Comparison of ENCODE assay signal across 8 mouse cellular contexts in the genomic region with DNA sequence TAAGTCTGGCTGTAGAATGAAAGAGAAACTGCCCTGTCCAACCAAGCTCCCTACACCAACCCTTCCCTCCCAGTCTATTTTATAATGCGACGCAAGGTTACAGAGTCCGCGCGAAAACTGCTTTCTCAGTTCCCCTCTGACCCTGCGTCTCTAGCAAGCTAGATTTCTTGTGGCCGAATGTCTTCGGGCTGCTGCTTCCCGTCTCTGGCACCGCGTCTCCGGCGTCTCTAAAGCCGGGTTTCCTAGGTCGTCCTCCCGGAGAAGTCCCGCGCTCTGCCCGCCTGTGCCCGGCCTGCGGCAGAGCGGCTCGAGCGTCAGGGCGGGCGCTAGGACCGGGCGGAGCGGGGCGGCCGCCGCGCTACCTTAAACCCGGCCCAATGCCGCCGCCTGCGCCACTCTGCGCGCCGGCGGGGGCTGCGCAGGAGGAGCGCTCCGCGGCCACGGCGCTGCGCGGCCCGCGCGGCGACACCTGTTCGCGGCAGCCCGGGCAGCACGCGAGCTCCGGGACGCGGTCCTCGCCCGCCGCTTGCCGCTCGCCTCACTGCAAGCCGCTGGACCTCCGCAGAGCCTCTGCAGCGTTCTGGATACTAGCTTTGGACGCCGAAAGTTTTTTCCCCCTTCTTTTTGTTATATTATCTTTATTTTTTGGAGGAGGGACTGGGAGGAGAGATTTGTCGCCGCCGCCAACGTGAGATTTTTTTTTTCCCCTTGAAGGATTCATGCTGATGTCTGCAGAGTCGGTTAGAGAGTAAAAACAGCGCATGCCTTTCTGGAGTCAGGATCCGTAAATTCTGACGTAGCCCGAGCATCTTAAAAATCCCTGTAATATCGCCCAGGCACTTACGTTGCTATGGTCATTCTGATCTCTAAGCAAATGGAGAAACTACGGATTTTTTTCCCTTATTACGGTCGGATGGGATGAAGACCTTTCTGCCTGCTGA. TPM values are rescaled to one million over a fixed set of nuclear protein-coding genes. Genes with fewer than 3 reads are reported as not detected.
A peak's percentile ranks its signal among the peaks of the same experiment; 100 is the strongest.
DNase-seq lines count a peak whose midpoint lies in the region; ATAC-seq and TF ChIP-seq lines count a peak whose summit lies in the region.

No protein-coding gene starts in this region.

- H3K4me1 ChIP-seq in ES-Bruce4 (ENCODE audit: control insufficient read depth, insufficient read depth, low read length) = no peaks in the 10 kb centered on the region
- peaks cover 59% of the 10 kb centered on the region for H3K4me1 ChIP-seq in forebrain, embryonic 16.5 days (replicated peaks; ENCODE audit: control insufficient read depth, insufficient read depth, low read length)
- H3K4me1 ChIP-seq in lung, adult 2 months (ENCODE audit: control insufficient read depth, insufficient read depth, low read length) = peaks cover 20% of the 10 kb centered on the region
- peaks cover 66% of the 10 kb centered on the region for H3K4me1 ChIP-seq in neural tube, embryonic 15.5 days

- H3K4me3 ChIP-seq in ES-Bruce4 (ENCODE audit: low read depth, low read length) = peak overlapping the region; percentile 65
- H3K4me3 ChIP-seq in forebrain, embryonic 16.5 days (replicated peaks; ENCODE audit: low read length) = peak overlapping the region; percentile 71
- peak overlapping the region; percentile 78 for H3K4me3 ChIP-seq in layer of hippocampus, adult 2 months
- H3K4me3 ChIP-seq in lung, adult 2 months (replicated peaks; ENCODE audit: extremely low read depth, low read depth, low read length) = peak overlapping the region; percentile 54
- peak overlapping the region; percentile 64 for H3K4me3 ChIP-seq in neural tube, embryonic 15.5 days (replicated peaks)

- TF ChIP-seq CTCF in ES-Bruce4 (IDR thresholded peaks at IDR 0.05; ENCODE audit: low read depth, low read length) = no peak
- TF ChIP-seq CTCF in layer of hippocampus, adult 2 months (conservative IDR thresholded peaks at IDR 0.05) = no peak
- no peak for TF ChIP-seq CTCF in lung, adult 2 months (IDR thresholded peaks at IDR 0.05; ENCODE audit: insufficient read depth, low read length)

- no peaks in the 10 kb centered on the region for H3K36me3 ChIP-seq in ES-Bruce4 (ENCODE audit: control insufficient read depth, insufficient read depth, low read length, poor library complexity, severe bottlenecking)
- H3K36me3 ChIP-seq in forebrain, embryonic 16.5 days (ENCODE audit: control insufficient read depth, insufficient read depth) = no peaks in the 10 kb centered on the region
- H3K36me3 ChIP-seq in neural tube, embryonic 15.5 days = no peaks in the 10 kb centered on the region

- ATAC-seq in forebrain, embryonic 16.5 days = peak; percentile 86
- ATAC-seq in neural tube, embryonic 15.5 days (ENCODE audit: low FRiP score) = peak; percentile 75

- WGBS in forebrain, embryonic 16.5 days = under 1% methylated on average over 85 of the region's 85 CpGs
- under 1% methylated on average over 85 of the region's 85 CpGs for WGBS in lung, adult 2 months
- under 1% methylated on average over 85 of the region's 85 CpGs for WGBS in neural tube, embryonic 15.5 days

- no peaks in the 10 kb centered on the region for H3K9me3 ChIP-seq in ES-Bruce4 (replicated peaks; ENCODE audit: control insufficient read depth, insufficient read depth, low read length, poor library complexity, severe bottlenecking)
- H3K9me3 ChIP-seq in forebrain, embryonic 16.5 days (ENCODE audit: control insufficient read depth, low read length) = no peaks in the 10 kb centered on the region
- no peaks in the 10 kb centered on the region for H3K9me3 ChIP-seq in neural tube, embryonic 15.5 days (replicated peaks)

- TF ChIP-seq POLR2A in ES-Bruce4 (IDR thresholded peaks at IDR 0.05; ENCODE audit: insufficient read depth, low read length) = no peak
- no peak for TF ChIP-seq POLR2A in lung, adult 2 months (IDR thresholded peaks at IDR 0.05; ENCODE audit: borderline replicate concordance, extremely low read depth, low read depth, low read length)

- H3K4me2 ChIP-seq in forebrain, embryonic 16.5 days (ENCODE audit: low read length) = peak overlapping the region; percentile 96
- H3K4me2 ChIP-seq in neural tube, embryonic 15.5 days = peak overlapping the region; percentile 85

- H3K27me3 ChIP-seq in ES-Bruce4 (ENCODE audit: control insufficient read depth, insufficient read depth, low read length, poor library complexity, severe bottlenecking) = peaks cover 48% of the 10 kb centered on the region
- peaks cover 44% of the 10 kb centered on the region for H3K27me3 ChIP-seq in forebrain, embryonic 16.5 days (replicated peaks; ENCODE audit: control insufficient read depth, insufficient read depth, low read length)
- H3K27me3 ChIP-seq in neural tube, embryonic 15.5 days (replicated peaks) = peaks cover 18% of the 10 kb centered on the region

- DNase-seq in cerebellum, adult 11 months = peak; percentile 86
- DNase-seq in heart, postnatal 4 days = peak; percentile 72
- DNase-seq in layer of hippocampus, adult 2 months (ENCODE audit: low spot score in 2 of 2) = peak; percentile 46 to 71
- peak; percentile 69 for DNase-seq in lung, adult 2 months
- peak; percentile 7 to 52 for DNase-seq in thymus, postnatal 10 days (ENCODE audit: low spot score in 2 of 2)

- TF ChIP-seq EP300 in ES-Bruce4 (IDR thresholded peaks at IDR 0.05; ENCODE audit: insufficient read depth, low read depth, low read length) = no peak

- H3K27ac ChIP-seq in ES-Bruce4 (ENCODE audit: insufficient read depth, low read length) = no peak overlapping the region
- no peak overlapping the region for H3K27ac ChIP-seq in forebrain, embryonic 16.5 days (ENCODE audit: low read length)
- peak overlapping the region; percentile 65; the same call in 1 of the 2 replicates for H3K27ac ChIP-seq in layer of hippocampus, adult 2 months
- peak overlapping the region; percentile 75 for H3K27ac ChIP-seq in neural tube, embryonic 15.5 days (replicated peaks)

- peak overlapping the region; percentile 26; the same call in 1 of the 2 replicates for H3K9ac ChIP-seq in ES-Bruce4 (ENCODE audit: low read depth, poor library complexity, severe bottlenecking)
- peak overlapping the region; percentile 50 for H3K9ac ChIP-seq in forebrain, embryonic 16.5 days (replicated peaks; ENCODE audit: low read depth, low read length)
- peak overlapping the region; percentile 62 for H3K9ac ChIP-seq in neural tube, embryonic 15.5 days (replicated peaks)

RNA-seq across cellular contexts. Expression of gene Fgf9, which starts 1.8 kb away (rescaled TPM):
- 0.16 TPM in 1 of 2 replicates, not detected in the other for polyA plus RNA-seq in ES-Bruce4 (2011; ENCODE audit: insufficient read depth, insufficient read length, low read depth, missing spikeins)
- polyA plus RNA-seq in forebrain, embryonic 16.5 days (2015; fragmentation: Nextera tagmentation; extraction: Ambion mirVana) = 7.4 and 10.1 TPM in 2 replicates
- 1 to 10 TPM; 7.7 to 8.3 TPM for total RNA-seq in heart, postnatal 4 days (2021)
- 10 to 100 TPM; 16.3 to 17.1 TPM for total RNA-seq in layer of hippocampus, adult 2 months (2021)
- 0.20 TPM in 2 replicates for polyA plus RNA-seq in lung, adult 2 months (2012; rRNA removed)
- 24.9 and 25.9 TPM in 2 replicates for polyA plus RNA-seq in neural tube, embryonic 15.5 days (2015; fragmentation: Nextera tagmentation; extraction: Ambion mirVana)

Comparison
In these comparisons a context has a peak if more than half of its experiments do, and no peak if none do; other contexts are left out.
1. H3K27ac ChIP-seq: peak in layer of hippocampus, adult 2 months (single experiment) and neural tube, embryonic 15.5 days (single experiment); none in ES-Bruce4 (single experiment) and forebrain, embryonic 16.5 days (single experiment).
2. DNase-seq: peak in every context shown above with its lines; median percentile 86 in cerebellum, adult 11 months; 72 in heart, postnatal 4 days; 69 in lung, adult 2 months; 58 in layer of hippocampus, adult 2 months; 30 in thymus, postnatal 10 days.
3. Peak in every context shown above with its lines, with median percentiles within 50 percentile points of each other: H3K4me3 ChIP-seq and H3K9ac ChIP-seq.